Mouse (Mus musculus) C2C12 (cell line): Measurements from ENCODE around the gene Nepro.

Experiments used
- CTCF ChIP-seq: IDR thresholded peaks from one replicate; pipeline ENCODE4 v1.5.1; 2011; ENCODE audit not compliant: control insufficient read depth, insufficient read depth, insufficient read length
- FOSL1 ChIP-seq: IDR thresholded peaks from one replicate; pipeline ENCODE4 v1.8.0; 2011; ENCODE audit warnings: mild to moderate bottlenecking, low read length; ENCODE audit not compliant: poor library complexity, insufficient read depth, severe bottlenecking
- MYOG ChIP-seq: IDR thresholded peaks from one replicate; pipeline ENCODE4 v1.6.1; 2011; ENCODE audit not compliant: control insufficient read depth, insufficient read length; ENCODE audit errors: extremely low read depth
- USF1 ChIP-seq: IDR thresholded peaks from one replicate; pipeline ENCODE4 v1.6.1; 2011; ENCODE audit warnings: low read depth, mild to moderate bottlenecking, control low read depth, moderate library complexity

DNA sequence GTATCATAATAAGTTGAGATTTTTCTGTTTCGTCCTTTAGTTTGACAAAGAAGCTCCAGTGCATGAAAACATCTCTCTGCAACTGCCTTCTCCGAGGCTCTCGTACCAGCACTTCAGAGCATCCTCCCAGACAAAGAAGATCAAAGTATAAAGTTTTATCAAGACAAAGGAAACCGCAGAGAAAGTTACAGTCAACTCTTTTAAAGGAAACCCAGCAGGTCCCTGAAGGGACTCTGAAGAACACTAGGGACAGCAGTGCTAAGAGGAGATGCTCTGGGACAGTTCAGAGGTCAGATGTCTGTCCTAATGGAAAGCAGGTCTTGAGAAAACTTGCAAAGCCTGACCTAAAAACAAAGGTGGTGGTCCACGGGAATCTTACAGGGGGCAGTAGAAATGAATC lies 11.6 kb downstream of the Nepro start:
- TF ChIP-seq CTCF (no peak), USF1 (no peak), FOSL1 (no peak), MYOG (no peak)
